Mouse (Mus musculus) forebrain, embryonic 11.5 days (tissue): Measurements from ENCODE around the gene Wbp1. TPM values are rescaled to one million over a fixed set of nuclear protein-coding genes. Genes with fewer than 3 reads are reported as not detected.

Source experiments
- ATAC-seq: fragments of 200-750 bp; cut with Nextera tagmentation; replicated peaks from 2 replicates; pipeline ENCODE4 v1.8.0; 2017; ENCODE audit warnings: moderate TSS enrichment; ENCODE audit not compliant: low FRiP score
- DNase-seq: peaks from one replicate; pipeline ENCODE4 v3.0.0-alpha.2; 2017; ENCODE audit warnings: low spot score
- H3K27ac ChIP-seq: fragments of 300-500 bp; sonication (generic); 2 replicates; pipeline ENCODE4 v1.5.1; 2014; ENCODE audit warnings: low read depth, low read length
- H3K27me3 ChIP-seq: fragments of 300-500 bp; sonication (generic); 2 replicates; pipeline ENCODE4 v1.6.1; 2014; ENCODE audit warnings: mild to moderate bottlenecking, low read length, mixed read lengths; ENCODE audit not compliant: control insufficient read depth, insufficient read depth
- H3K36me3 ChIP-seq: fragments of 300-500 bp; sonication (generic); 2 replicates; pipeline ENCODE4 v1.6.1; 2014; ENCODE audit warnings: mild to moderate bottlenecking, low read length, moderate library complexity, mixed read lengths; ENCODE audit not compliant: control insufficient read depth, insufficient read depth
- H3K4me1 ChIP-seq: fragments of 300-500 bp; sonication (generic); replicated peaks from 2 replicates; pipeline ENCODE4 v1.6.1; 2014; ENCODE audit warnings: low read length, mixed read lengths; ENCODE audit not compliant: control insufficient read depth, insufficient read depth
- H3K4me2 ChIP-seq: fragments of 300-500 bp; sonication (generic); 2 replicates; pipeline ENCODE4 v1.6.1; 2014; ENCODE audit warnings: low read depth, mild to moderate bottlenecking, low read length, moderate library complexity, mixed read lengths; ENCODE audit not compliant: severe bottlenecking
- H3K4me3 ChIP-seq: fragments of 300-500 bp; sonication (generic); 2 replicates; pipeline ENCODE4 v1.5.1; 2014; ENCODE audit warnings: low read depth, low read length
- H3K9ac ChIP-seq: fragments of 300-500 bp; sonication (generic); 2 replicates; pipeline ENCODE4 v1.6.1; 2014; ENCODE audit warnings: low read length
- H3K9me3 ChIP-seq: fragments of 300-500 bp; sonication (generic); 2 replicates; pipeline ENCODE4 v1.6.1; 2016; ENCODE audit warnings: low read length, mixed read lengths; ENCODE audit not compliant: control insufficient read depth
- WGBS: fragments of 180-500 bp; shearing (Covaris S2); extraction: QIAGEN DNeasy Blood & Tissue Kit; methylation state at CpG from one replicate; pipeline ENCODE4 v1.1.7; 2014; 5-methylcytosine and 5-hydroxymethylcytosine counted together
- polyA plus RNA-seq: library from polyadenylated mRNA; unstranded; fragments of >200 nt; fragmentation: Nextera tagmentation; extraction: Ambion mirVana; gene quantifications from 2 replicates; pipeline ENCODE4 v1.2.1, GENCODE M21; 2014

Wbp1 gene
- polyA plus RNA-seq, 1 experiment from 2014 or later, result 141 TPM

- H3K4me1 ChIP-seq, result peaks cover 3% of the 10 kb centered on the region
- H3K27ac ChIP-seq, result no peak overlapping the region
- no peaks in the 10 kb centered on the region for H3K9me3 ChIP-seq
- H3K27me3 ChIP-seq, result no peaks in the 10 kb centered on the region
- ATAC-seq (no peak), DNase-seq (no peak)
- 66% methylated on average over 7 of the region's 7 CpGs for WGBS
- H3K36me3 ChIP-seq, result no peaks in the 10 kb centered on the region; the same call in 1 of the 2 replicates
- H3K9ac ChIP-seq, result no peak overlapping the region; the same call in 1 of the 2 replicates
- H3K4me3 ChIP-seq, result no peak overlapping the region
- H3K4me2 ChIP-seq, result no peak overlapping the region
These were observed 25.9 kb upstream of the Wbp1 start for GRCm38 (mm10) chr6:83147280-83147679.

- no peak overlapping the region for H3K27ac ChIP-seq
- H3K9me3 ChIP-seq, result no peaks in the 10 kb centered on the region
- no peaks in the 10 kb centered on the region; the same call in 1 of the 2 replicates for H3K36me3 ChIP-seq
- ATAC-seq (no peak), DNase-seq (no peak)
- no peak overlapping the region; the same call in 1 of the 2 replicates for H3K9ac ChIP-seq
- H3K4me3 ChIP-seq, result no peak overlapping the region
- WGBS, result 77% methylated on average over 9 of the region's 9 CpGs
- H3K4me2 ChIP-seq, result no peak overlapping the region
- H3K4me1 ChIP-seq, result peaks cover 8% of the 10 kb centered on the region
- no peaks in the 10 kb centered on the region for H3K27me3 ChIP-seq
These were observed 24.4 kb upstream of the Wbp1 start for GRCm38 (mm10) chr6:83145805-83146204.

GRCm38 (mm10) chr6:83145209-83145608 lies 23.9 kb upstream of the Wbp1 start:
- DNase-seq, result no peak
- H3K9ac ChIP-seq, result no peak overlapping the region
- H3K4me1 ChIP-seq, result peaks cover 8% of the 10 kb centered on the region
- H3K27ac ChIP-seq, result no peak overlapping the region
- no peaks in the 10 kb centered on the region for H3K27me3 ChIP-seq
- H3K9me3 ChIP-seq, result no peaks in the 10 kb centered on the region
- WGBS, result 89% methylated on average over 2 of the region's 2 CpGs
- ATAC-seq, result no peak
- H3K4me2 ChIP-seq, result no peak overlapping the region
- no peaks in the 10 kb centered on the region for H3K36me3 ChIP-seq
- no peak overlapping the region for H3K4me3 ChIP-seq

DNA sequence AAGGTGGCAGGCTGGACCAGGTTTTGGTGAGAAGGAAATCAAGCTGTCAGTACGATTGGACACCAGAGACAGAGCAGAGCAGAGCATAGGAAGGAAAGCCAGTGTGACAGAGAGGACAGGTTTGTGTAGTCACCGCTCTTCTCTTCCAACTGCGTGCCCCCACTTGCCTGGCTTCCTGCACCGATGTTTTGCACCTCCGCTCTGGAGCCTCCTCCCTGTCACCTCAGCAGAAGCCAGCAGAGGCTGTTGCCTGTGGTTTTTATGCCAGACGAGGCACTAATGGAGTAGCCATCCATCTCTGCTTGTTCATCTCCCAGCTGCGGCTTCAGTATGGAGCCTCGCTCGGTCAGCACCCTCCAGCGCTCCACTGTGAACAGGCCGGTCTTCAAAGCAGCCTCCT lies 21.5 kb upstream of the Wbp1 start:
- Histone ChIP-seq H3K27me3 (no peaks in the 10 kb centered on the region), H3K4me3 (no peak overlapping the region), H3K4me1 (peaks cover 19% of the 10 kb centered on the region), H3K9ac (no peak overlapping the region), H3K27ac (no peak overlapping the region), H3K4me2 (no peak overlapping the region), H3K36me3 (no peaks in the 10 kb centered on the region), H3K9me3 (no peaks in the 10 kb centered on the region)
- no peak for DNase-seq
- no peak for ATAC-seq
- WGBS, result 54% methylated on average over 11 of the region's 11 CpGs

- H3K36me3 ChIP-seq, result no peaks in the 10 kb centered on the region
- DNase-seq, result peak; percentile 58
- peaks cover 24% of the 10 kb centered on the region for H3K4me1 ChIP-seq
- peak overlapping the region; percentile 20 for H3K4me3 ChIP-seq
- H3K27me3 ChIP-seq, result no peaks in the 10 kb centered on the region
- ATAC-seq, result no peak
- H3K4me2 ChIP-seq, result peak overlapping the region; percentile 61
- no peak overlapping the region for H3K27ac ChIP-seq
- H3K9me3 ChIP-seq, result no peaks in the 10 kb centered on the region
- peak overlapping the region; percentile 54 for H3K9ac ChIP-seq
- 2% methylated on average over 41 of the region's 41 CpGs for WGBS
These were observed 20.9 kb upstream of the Wbp1 start for GRCm38 (mm10) chr6:83142211-83142731.

- peaks cover 27% of the 10 kb centered on the region for H3K4me1 ChIP-seq
- no peak for DNase-seq
- H3K4me3 ChIP-seq, result 0 out of 2 replicates have a peak overlapping the region, but pooled peaks have one; percentile 20
- H3K9me3 ChIP-seq, result no peaks in the 10 kb centered on the region
- 35% methylated on average over 4 of the region's 4 CpGs for WGBS
- peak overlapping the region; percentile 54 for H3K9ac ChIP-seq
- H3K36me3 ChIP-seq, result no peaks in the 10 kb centered on the region
- ATAC-seq, result no peak
- H3K27me3 ChIP-seq, result no peaks in the 10 kb centered on the region
- no peak overlapping the region for H3K27ac ChIP-seq
- H3K4me2 ChIP-seq, result peak overlapping the region; percentile 61; the same call in 1 of the 2 replicates
These were observed 20.3 kb upstream of the Wbp1 start for GRCm38 (mm10) chr6:83141636-83142035.

DNA sequence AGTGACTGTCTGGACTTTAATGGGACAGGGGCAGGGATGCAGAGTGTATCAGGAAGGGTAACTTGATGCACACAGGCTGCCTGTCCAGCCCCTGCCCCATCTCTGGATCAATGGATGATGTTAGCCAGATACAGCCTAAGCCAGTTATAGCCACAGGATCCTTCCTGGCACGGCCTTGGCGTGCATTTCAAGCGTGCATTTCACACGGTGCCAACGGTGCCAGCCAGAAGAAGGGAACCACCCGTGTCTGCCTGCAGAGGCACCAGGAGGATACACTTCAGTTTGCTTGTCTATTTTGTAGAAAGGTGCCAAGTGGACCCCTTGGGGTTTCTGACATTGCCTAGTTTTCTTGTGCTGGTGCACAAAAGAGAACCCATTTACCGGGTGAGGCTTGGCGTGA lies 18.7 kb upstream of the Wbp1 start:
- Histone ChIP-seq H3K9ac (no peak overlapping the region), H3K36me3 (no peaks in the 10 kb centered on the region), H3K4me1 (peaks cover 38% of the 10 kb centered on the region), H3K27ac (no peak overlapping the region), H3K4me3 (no peak overlapping the region), H3K27me3 (no peaks in the 10 kb centered on the region), H3K9me3 (no peaks in the 10 kb centered on the region), H3K4me2 (no peak overlapping the region)
- DNase-seq (no peak), ATAC-seq (no peak)
- WGBS, result 95% methylated on average over 8 of the region's 8 CpGs

GRCm38 (mm10) chr6:83138056-83138455 lies 16.7 kb upstream of the Wbp1 start:
- Histone ChIP-seq H3K4me3 (peak overlapping the region; percentile 50), H3K27me3 (no peaks in the 10 kb centered on the region), H3K36me3 (no peaks in the 10 kb centered on the region), H3K27ac (peak overlapping the region; percentile 98), H3K4me1 (peaks cover 38% of the 10 kb centered on the region), H3K4me2 (peak overlapping the region; percentile 81), H3K9me3 (no peaks in the 10 kb centered on the region), H3K9ac (peak overlapping the region; percentile 93)
- DNase-seq (peak; percentile 76), ATAC-seq (peak; percentile 56)
- 1% methylated on average over 11 of the region's 11 CpGs for WGBS

GRCm38 (mm10) chr6:83137576-83137950 lies 16.2 kb upstream of the Wbp1 start:
- Histone ChIP-seq H3K4me1 (peaks cover 38% of the 10 kb centered on the region), H3K27me3 (no peaks in the 10 kb centered on the region), H3K9me3 (no peaks in the 10 kb centered on the region), H3K9ac (peak overlapping the region; percentile 93), H3K4me2 (peak overlapping the region; percentile 81), H3K36me3 (no peaks in the 10 kb centered on the region), H3K4me3 (peak overlapping the region; percentile 50), H3K27ac (peak overlapping the region; percentile 98)
- DNase-seq (peak; percentile 93), ATAC-seq (peak; percentile 79)
- WGBS, result 0% methylated on average over 12 of the region's 12 CpGs
